Mouse (Mus musculus): ENCODE measurements around the gene Esp31. TPM values are rescaled to one million over a fixed set of nuclear protein-coding genes. Genes with fewer than 3 reads are reported as not detected.

Esp31 gene
- total RNA-seq (2014; fragmentation: Nextera tagmentation) (not detected in 2 replicates), total RNA-seq (2017) (not detected in 2 replicates)

- no peak for ATAC-seq (replicated peaks; ENCODE audit: poor library complexity, severe bottlenecking)
These were observed at the start of gene Esp31 for GRCm38 (mm10) chr17:38639147-38639546. TSS of gene Esp31 (plus strand) at chr17:38639447.

Other genes starting within 250 kb of the Esp31 start
- gene Esp36, start 219.3 kb upstream of the Esp31 start, total RNA-seq (2014; fragmentation: Nextera tagmentation), result not detected in 2 replicates
- gene Esp36, start 219.3 kb upstream of the Esp31 start, total RNA-seq (2017), result not detected in 2 replicates
- gene Esp34, start 85.3 kb upstream of the Esp31 start, total RNA-seq (2014; fragmentation: Nextera tagmentation), result not detected in 2 replicates
- gene Esp34, start 85.3 kb upstream of the Esp31 start, total RNA-seq (2017), result not detected in 2 replicates